Mouse (Mus musculus) bone marrow macrophage, adult 2 months (primary cell): ENCODE results near the gene Acot13.

Experiments used
- CTCF ChIP-seq: IDR thresholded peaks from 2 replicates; pipeline ENCODE4 v1.5.1; 2012; ENCODE audit warnings: low read depth, mild to moderate bottlenecking, low read length, moderate library complexity
- POLR2A ChIP-seq: IDR thresholded peaks from 2 replicates; pipeline ENCODE4 v1.6.1; 2012; ENCODE audit warnings: mild to moderate bottlenecking, low read depth, low read length, borderline replicate concordance

GRCm38 (mm10) chr13:24778026-24778425 lies 53.3 kb downstream of the Acot13 start:
- TF ChIP-seq CTCF, result no peak
- TF ChIP-seq POLR2A, result no peak
